Mouse (Mus musculus): ENCODE data around the gene Pdpk1.

DNA sequence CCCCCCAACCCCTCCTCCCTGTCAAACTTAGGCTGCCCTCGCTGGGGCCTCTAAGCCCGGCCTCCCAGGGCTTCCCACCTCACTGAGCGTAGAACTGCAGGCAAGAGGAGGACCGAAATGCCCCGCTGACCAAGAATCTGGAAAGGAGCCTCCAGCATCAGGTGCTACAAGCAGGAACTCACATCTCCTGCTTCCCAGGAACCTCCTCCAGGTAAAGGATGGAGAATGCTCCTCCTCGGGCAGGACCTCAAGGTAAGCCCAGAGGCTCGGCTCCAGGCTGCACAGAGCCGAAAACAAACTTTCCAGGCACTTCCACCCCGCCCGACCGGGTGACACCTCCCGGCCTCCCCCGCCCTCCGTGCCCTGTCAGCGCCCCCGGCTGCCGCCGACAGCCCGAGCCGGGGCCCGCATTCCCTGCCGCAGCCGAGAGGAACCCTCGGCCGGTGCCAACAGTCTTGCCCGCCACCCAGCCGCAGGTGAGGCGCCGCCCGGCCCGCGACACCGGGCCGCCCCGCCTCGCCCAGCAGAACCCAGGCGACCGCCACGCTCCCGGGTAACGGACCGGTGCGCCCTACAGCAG, 9.8 kb downstream of the Pdpk1 start:
- no peak for TF ChIP-seq CTCF (IDR thresholded peaks at IDR 0.05; ENCODE audit: low read depth, low read length)
- no peak for TF ChIP-seq POLR2A (IDR thresholded peaks at IDR 0.05; ENCODE audit: insufficient read depth, low read length)
- no peak for TF ChIP-seq EP300 (IDR thresholded peaks at IDR 0.05; ENCODE audit: insufficient read depth, low read depth, low read length)
